Mouse (Mus musculus): ENCODE measurements around the gene Uhrf1bp1. TPM values are rescaled to one million over a fixed set of nuclear protein-coding genes. Genes with fewer than 3 reads are reported as not detected.

Uhrf1bp1 gene
- total RNA-seq, 1 experiment: 16.5 TPM

DNA sequence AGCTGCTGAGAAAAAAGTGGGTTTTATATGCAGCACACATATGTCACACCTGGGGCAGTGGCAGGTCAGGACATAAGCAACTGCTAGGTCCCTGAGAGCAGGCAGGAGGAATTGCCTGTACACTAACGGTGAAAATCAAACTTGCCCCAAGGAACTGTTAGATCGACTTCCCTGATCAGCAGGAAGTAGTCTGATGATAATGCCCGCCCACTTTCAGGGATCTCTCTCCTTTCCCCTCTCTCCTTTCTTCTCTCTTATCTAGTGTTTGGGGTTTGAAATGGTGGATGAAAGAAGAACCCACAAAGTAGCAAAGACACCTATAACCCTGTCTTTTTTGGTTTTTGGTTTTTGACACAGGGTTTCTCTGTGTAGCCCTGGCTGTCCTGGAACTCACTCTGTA, 30.7 kb upstream of the Uhrf1bp1 start:
- no peak for TF ChIP-seq ZC3H11A (IDR thresholded peaks at IDR 0.05; ENCODE audit: borderline replicate concordance, low read depth, low read length)
- TF ChIP-seq HCFC1 (IDR thresholded peaks at IDR 0.05; ENCODE audit: borderline replicate concordance, insufficient read depth, low read length): no peak
- no peak for TF ChIP-seq ZNF384 (IDR thresholded peaks at IDR 0.05; ENCODE audit: low read depth, low read length)
- no peak for TF ChIP-seq MAFK (IDR thresholded peaks at IDR 0.05; ENCODE audit: insufficient read depth, low read depth, low read length)
- no peak for TF ChIP-seq CHD2 (IDR thresholded peaks at IDR 0.05; ENCODE audit: low read depth, low read length)
- H3K27ac ChIP-seq (ENCODE audit: insufficient read depth, low read depth, low read length, poor library complexity, severe bottlenecking): peak overlapping the region; percentile 66; the same call in 1 of the 2 replicates
- DNase-seq (ENCODE audit: low read depth, low spot score): no peak
- H3K4me3 ChIP-seq (ENCODE audit: insufficient read depth in 1 of 2, low read depth in 1 of 2, low read length in 2 of 2, poor library complexity in 1 of 2, severe bottlenecking in 1 of 2): no peak overlapping the region; a peak in 1 of 4 replicates
- no peaks in the 10 kb centered on the region for H3K36me3 ChIP-seq (ENCODE audit: control insufficient read depth, insufficient read depth, low read length, poor library complexity, severe bottlenecking)
- no peaks in the 10 kb centered on the region for H3K9me3 ChIP-seq (ENCODE audit: control insufficient read depth, insufficient read depth, low read depth, low read length)
- peaks cover 8 to 22% of the 10 kb centered on the region in 2 experiments for H3K4me1 ChIP-seq (ENCODE audit: control insufficient read depth in 2 of 2, insufficient read depth in 2 of 2, low read length in 2 of 2, poor library complexity in 1 of 2)
- in situ Hi-C loops (cut with MboI; ENCODE audit: low sequenced_read_pairs in 2 of 2, unreplicated experiment in 2 of 2): no loop called here
- no peak overlapping the region; the same call in 1 of the 2 replicates for H3K9ac ChIP-seq (ENCODE audit: insufficient read depth, low read depth, low read length, poor library complexity, severe bottlenecking)

DNA sequence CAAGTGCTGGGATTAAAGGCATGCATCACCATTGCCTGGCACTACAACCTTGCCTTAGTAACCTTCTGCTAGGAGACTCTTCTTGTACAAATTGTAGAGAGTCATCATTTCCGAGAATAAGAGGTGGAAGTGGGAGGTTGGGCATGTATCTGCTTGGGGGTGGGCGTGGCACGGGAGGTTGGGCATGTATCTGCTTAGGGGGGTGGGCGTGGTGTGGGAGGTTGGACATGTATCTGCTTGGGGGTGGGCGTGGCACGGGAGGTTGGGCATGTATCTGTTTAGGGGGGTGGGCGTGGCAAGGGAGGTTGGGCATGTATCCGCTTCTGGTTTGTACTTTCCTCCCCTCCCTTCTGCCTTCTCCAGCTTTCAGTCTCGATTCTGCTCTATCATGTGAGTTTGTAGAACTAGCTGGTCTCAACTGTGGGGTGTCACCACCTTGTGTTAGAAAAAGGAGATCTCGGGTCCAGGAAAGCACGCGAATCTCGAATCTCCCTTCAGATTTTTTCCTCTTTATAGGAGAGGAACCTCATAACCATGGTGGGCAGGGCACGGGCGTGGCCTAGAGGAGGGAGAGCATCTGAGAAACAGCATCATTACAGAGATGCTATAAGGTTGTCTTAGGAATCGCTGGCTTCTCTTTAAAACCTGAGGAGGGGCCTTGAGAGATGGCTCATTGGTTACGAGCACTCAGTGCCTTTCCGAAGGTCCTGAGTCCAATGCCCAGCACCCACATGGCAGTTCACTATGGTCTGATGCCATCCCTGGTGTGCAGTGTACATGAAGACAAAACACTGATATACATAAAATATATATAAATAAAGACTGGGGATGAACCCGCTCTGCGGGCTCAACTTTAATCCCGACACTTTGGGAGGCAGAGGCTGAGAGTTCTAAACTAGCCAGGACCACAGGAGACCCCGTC, 30.0 kb upstream of the Uhrf1bp1 start:
- peak overlapping the region; percentile 51; the same call in 1 of the 2 replicates for H3K27ac ChIP-seq (ENCODE audit: insufficient read depth, low read depth, low read length, poor library complexity, severe bottlenecking)
- H3K4me1 ChIP-seq (ENCODE audit: control insufficient read depth in 2 of 2, insufficient read depth in 2 of 2, low read length in 2 of 2, poor library complexity in 1 of 2): peaks cover 8 to 21% of the 10 kb centered on the region in 2 experiments
- H3K9ac ChIP-seq (ENCODE audit: insufficient read depth, low read depth, low read length, poor library complexity, severe bottlenecking): peak overlapping the region; percentile 14; the same call in 1 of the 2 replicates
- DNase-seq (ENCODE audit: low read depth, low spot score): no peak
- in situ Hi-C loops (cut with MboI; ENCODE audit: low sequenced_read_pairs in 2 of 2, unreplicated experiment in 2 of 2): no loop called here
- no peaks in the 10 kb centered on the region for H3K9me3 ChIP-seq (ENCODE audit: control insufficient read depth, insufficient read depth, low read depth, low read length)
- no peaks in the 10 kb centered on the region for H3K36me3 ChIP-seq (ENCODE audit: control insufficient read depth, insufficient read depth, low read length, poor library complexity, severe bottlenecking)
- TF ChIP-seq ZNF384 (IDR thresholded peaks at IDR 0.05; ENCODE audit: low read depth, low read length) (no peak), ZC3H11A (IDR thresholded peaks at IDR 0.05; ENCODE audit: borderline replicate concordance, low read depth, low read length) (no peak), CHD2 (IDR thresholded peaks at IDR 0.05; ENCODE audit: low read depth, low read length) (no peak), MAFK (IDR thresholded peaks at IDR 0.05; ENCODE audit: insufficient read depth, low read depth, low read length) (no peak), HCFC1 (IDR thresholded peaks at IDR 0.05; ENCODE audit: borderline replicate concordance, insufficient read depth, low read length) (no peak)
- peak overlapping the region; percentile 20 to 28; a peak in 3 of 4 replicates for H3K4me3 ChIP-seq (ENCODE audit: insufficient read depth in 1 of 2, low read depth in 1 of 2, low read length in 2 of 2, poor library complexity in 1 of 2, severe bottlenecking in 1 of 2)

DNA sequence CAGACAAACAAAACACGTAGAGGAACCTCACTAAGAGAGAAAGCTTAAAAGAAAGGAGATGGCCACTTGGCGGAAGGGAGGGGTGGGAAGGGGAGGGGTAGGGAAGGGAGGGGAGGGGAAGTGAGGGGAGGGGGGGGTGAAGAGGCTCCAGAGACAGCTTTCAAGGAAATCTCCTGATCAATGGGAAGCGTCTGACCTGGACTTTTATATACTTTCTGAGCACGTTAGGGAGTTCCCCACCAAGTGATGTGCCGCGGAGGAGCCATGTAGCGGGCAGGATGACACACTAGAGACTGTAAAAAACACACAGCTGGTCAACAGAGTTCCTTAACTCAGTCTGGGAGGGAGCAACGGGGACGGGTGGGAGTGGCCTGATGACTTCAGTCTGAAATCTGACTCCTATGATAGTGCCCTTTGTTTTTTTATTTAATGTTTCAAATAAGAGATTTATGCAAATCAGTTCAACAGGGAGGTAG, 29.3 kb upstream of the Uhrf1bp1 start:
- in situ Hi-C loops (cut with MboI; ENCODE audit: low sequenced_read_pairs in 2 of 2, unreplicated experiment in 2 of 2): no loop called here
- Histone ChIP-seq H3K27ac (ENCODE audit: insufficient read depth, low read depth, low read length, poor library complexity, severe bottlenecking) (peak overlapping the region; percentile 78; the same call in 1 of the 2 replicates), H3K4me1 (ENCODE audit: control insufficient read depth in 2 of 2, insufficient read depth in 2 of 2, low read length in 2 of 2, poor library complexity in 1 of 2) (peaks cover 8 to 14% of the 10 kb centered on the region in 2 experiments), H3K4me3 (ENCODE audit: insufficient read depth in 1 of 2, low read depth in 1 of 2, low read length in 2 of 2, poor library complexity in 1 of 2, severe bottlenecking in 1 of 2) (peak overlapping the region; percentile 35 to 64; a peak in 3 of 4 replicates), H3K36me3 (ENCODE audit: control insufficient read depth, insufficient read depth, low read length, poor library complexity, severe bottlenecking) (no peaks in the 10 kb centered on the region), H3K9me3 (ENCODE audit: control insufficient read depth, insufficient read depth, low read depth, low read length) (no peaks in the 10 kb centered on the region), H3K9ac (ENCODE audit: insufficient read depth, low read depth, low read length, poor library complexity, severe bottlenecking) (peak overlapping the region; percentile 69; the same call in 1 of the 2 replicates)
- TF ChIP-seq ZNF384 (IDR thresholded peaks at IDR 0.05; ENCODE audit: low read depth, low read length) (no peak), ZC3H11A (IDR thresholded peaks at IDR 0.05; ENCODE audit: borderline replicate concordance, low read depth, low read length) (no peak), HCFC1 (IDR thresholded peaks at IDR 0.05; ENCODE audit: borderline replicate concordance, insufficient read depth, low read length) (no peak), MAFK (IDR thresholded peaks at IDR 0.05; ENCODE audit: insufficient read depth, low read depth, low read length) (no peak), CHD2 (IDR thresholded peaks at IDR 0.05; ENCODE audit: low read depth, low read length) (no peak)
- no peak for DNase-seq (ENCODE audit: low read depth, low spot score)

DNA sequence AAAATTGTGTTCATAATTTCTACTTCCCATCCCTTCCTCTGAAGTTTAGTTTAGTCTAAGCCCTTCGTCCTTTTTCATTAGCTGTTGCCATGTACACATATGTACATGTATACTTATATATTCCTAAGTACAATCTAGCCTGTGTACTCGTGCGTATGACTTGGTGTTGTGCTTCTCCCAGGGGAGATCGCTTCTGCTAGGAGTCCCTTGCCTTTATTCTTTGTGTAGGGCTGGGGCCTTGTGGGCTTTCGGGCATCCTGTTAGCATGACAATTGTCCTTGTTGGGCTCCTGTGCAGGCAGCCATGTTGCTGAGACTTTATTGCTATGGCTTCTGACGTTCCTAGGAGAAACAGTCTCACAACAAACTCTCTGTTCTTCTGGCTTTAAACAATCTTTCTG, 28.7 kb upstream of the Uhrf1bp1 start:
- in situ Hi-C loops (cut with MboI; ENCODE audit: low sequenced_read_pairs in 2 of 2, unreplicated experiment in 2 of 2): no loop called here
- H3K4me3 ChIP-seq (ENCODE audit: insufficient read depth in 1 of 2, low read depth in 1 of 2, low read length in 2 of 2, poor library complexity in 1 of 2, severe bottlenecking in 1 of 2): peak overlapping the region in 1 of 2 experiments; percentile 64; a peak in 2 of 4 replicates

More for the DNA sequence above, 28.7 kb upstream of the Uhrf1bp1 start:
- Histone ChIP-seq H3K4me1 (ENCODE audit: control insufficient read depth in 2 of 2, insufficient read depth in 2 of 2, low read length in 2 of 2, poor library complexity in 1 of 2) (peaks cover 8 to 14% of the 10 kb centered on the region in 2 experiments), H3K9ac (ENCODE audit: insufficient read depth, low read depth, low read length, poor library complexity, severe bottlenecking) (no peak overlapping the region), H3K9me3 (ENCODE audit: control insufficient read depth, insufficient read depth, low read depth, low read length) (no peaks in the 10 kb centered on the region), H3K36me3 (ENCODE audit: control insufficient read depth, insufficient read depth, low read length, poor library complexity, severe bottlenecking) (no peaks in the 10 kb centered on the region), H3K27ac (ENCODE audit: insufficient read depth, low read depth, low read length, poor library complexity, severe bottlenecking) (no peak overlapping the region; the same call in 1 of the 2 replicates)
- DNase-seq (ENCODE audit: low read depth, low spot score): no peak
- no peak for TF ChIP-seq ZNF384 (IDR thresholded peaks at IDR 0.05; ENCODE audit: low read depth, low read length)
- TF ChIP-seq CHD2 (IDR thresholded peaks at IDR 0.05; ENCODE audit: low read depth, low read length): no peak

Measured in ES-E14 (cell line).